Mouse (Mus musculus) gastrocnemius, postnatal 36 days (tissue): ENCODE data around the gene Gm9944. TPM values are rescaled to one million over a fixed set of nuclear protein-coding genes. Genes with fewer than 3 reads are reported as not detected.

Experiments
- DNase-seq, 2 experiments: peaks; one replicate each; pipeline ENCODE4 v3.0.0; 2022
- intact Hi-C: fragments of 180-260 bp; cut with DNase I; formaldehyde crosslinking; loops from one replicate; pipeline ENCODE4 v1.15.1; 2025
- long read RNA-seq, 2 experiments: library from polyadenylated mRNA; stranded (forward); transcript quantifications; one replicate each; pipeline ENCODE4 v2.0.0; 2021
- total RNA-seq, 2 experiments: library from RNA; stranded (reverse); gene quantifications; 2 replicates each; pipeline ENCODE4 v1.2.3; 2021

The Gm9944 gene
- not detected for total RNA-seq
- long read RNA-seq, experiment 1 = 0 reads
- long read RNA-seq, experiment 2 = 0 reads

DNA sequence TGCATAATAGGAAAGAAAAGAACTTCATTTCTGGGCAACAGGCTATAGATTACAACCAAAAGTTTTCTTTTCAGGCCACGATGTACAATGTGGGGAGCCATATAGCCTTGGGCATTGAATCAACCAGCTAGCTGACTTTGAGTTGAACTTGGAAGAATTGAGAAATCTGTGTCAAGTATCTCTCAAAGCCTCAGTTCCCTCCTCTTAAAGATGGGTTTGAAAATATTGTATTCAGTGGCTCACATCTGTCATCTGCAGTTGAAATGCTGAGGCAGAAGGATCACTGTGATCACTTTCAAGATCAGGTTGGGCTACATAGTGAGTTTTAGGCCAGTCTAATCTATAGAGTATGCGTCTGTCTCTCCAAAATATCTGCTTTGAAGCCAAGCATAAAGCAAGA lies at the start of gene Gm9944:
Gm9944 (minus strand) TSS at position 101 of the 400 bp plus-strand sequence.
- DNase-seq = no peak
- intact Hi-C loops = no loop called here

- intact Hi-C loops = no loop called here
These were observed 40.2 kb upstream of the Gm9944 start for GRCm38 (mm10) chr4:144493331-144493730.

GRCm38 (mm10) chr4:144468091-144468490 lies 15.0 kb upstream of the Gm9944 start:
- intact Hi-C loops = no loop called here
- no peak for DNase-seq

More at GRCm38 (mm10) chr4:144493331-144493730, 40.2 kb upstream of the Gm9944 start:
- no peak for DNase-seq

DNA sequence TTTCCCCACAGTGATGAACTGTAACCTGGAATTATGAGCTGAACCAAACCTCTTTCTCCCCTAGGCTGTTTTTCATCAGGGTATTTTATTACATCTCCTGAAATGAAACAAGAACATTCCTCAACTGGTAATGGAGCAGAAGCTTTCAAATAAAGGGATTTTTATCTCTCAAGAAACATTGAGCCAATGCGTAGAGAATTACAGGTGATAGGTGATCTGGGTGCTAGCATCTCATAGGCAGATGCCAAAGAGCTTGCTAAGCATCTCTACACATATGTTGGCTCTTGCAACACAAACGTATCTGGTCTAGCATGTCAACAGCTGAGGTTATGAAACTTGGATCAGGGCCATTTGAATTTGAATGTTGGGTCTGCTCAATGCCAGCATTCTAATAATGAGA lies 12.1 kb upstream of the Gm9944 start:
- intact Hi-C loops = no loop called here
- no peak for DNase-seq

DNA sequence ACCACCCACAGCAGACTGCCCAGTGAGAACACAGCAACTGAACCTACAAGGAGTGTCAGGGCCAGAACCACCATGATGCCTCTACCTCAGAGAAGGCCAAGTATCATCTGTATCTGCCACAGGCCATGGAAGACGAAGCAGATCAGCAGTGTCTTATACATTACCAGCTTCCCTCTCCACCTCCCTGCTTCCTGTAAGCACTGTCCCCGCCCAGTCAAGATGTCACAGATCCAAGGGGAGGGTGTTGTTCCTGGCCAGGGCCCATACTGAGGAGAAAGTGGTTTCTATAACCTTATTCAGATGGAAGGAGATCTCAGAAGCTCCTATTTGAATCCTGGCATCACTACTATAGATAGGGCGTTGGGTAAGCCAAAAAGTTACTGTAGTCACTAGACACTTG lies 10.5 kb upstream of the Gm9944 start, which contains the start of gene Aadacl3:
Aadacl3 (minus strand) TSS at position 101 of the 400 bp plus-strand sequence.
- no peak for DNase-seq
- intact Hi-C loops = no loop called here

GRCm38 (mm10) chr4:144448546-144448945 lies 4.6 kb downstream of the Gm9944 start:
- intact Hi-C loops = no loop called here

GRCm38 (mm10) chr4:144441582-144441981 lies 11.5 kb downstream of the Gm9944 start:
- no peak for DNase-seq
- intact Hi-C loops = no loop called here

More at GRCm38 (mm10) chr4:144448546-144448945, 4.6 kb downstream of the Gm9944 start:
- DNase-seq = no peak

DNA sequence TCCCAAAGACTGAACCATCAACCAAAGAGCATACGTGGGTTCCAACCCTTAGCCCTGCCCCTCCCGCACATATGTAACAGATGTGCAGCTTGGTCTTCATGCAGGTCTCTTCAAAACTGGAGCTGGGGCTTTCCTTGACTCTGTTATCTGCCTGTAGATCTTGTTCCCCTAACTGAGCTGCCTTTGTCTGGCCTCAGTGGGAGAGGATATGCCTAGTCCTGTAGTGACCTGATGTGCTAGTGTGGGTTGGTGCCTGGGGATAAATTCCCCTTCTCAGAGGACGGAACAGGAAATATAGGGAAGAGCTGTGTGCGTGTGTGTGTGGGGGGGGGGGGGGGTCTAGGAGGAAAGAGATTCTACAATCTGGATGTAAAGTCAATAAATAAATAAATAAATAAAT lies 12.0 kb downstream of the Gm9944 start:
- intact Hi-C loops = no loop called here
- no peak for DNase-seq

DNA sequence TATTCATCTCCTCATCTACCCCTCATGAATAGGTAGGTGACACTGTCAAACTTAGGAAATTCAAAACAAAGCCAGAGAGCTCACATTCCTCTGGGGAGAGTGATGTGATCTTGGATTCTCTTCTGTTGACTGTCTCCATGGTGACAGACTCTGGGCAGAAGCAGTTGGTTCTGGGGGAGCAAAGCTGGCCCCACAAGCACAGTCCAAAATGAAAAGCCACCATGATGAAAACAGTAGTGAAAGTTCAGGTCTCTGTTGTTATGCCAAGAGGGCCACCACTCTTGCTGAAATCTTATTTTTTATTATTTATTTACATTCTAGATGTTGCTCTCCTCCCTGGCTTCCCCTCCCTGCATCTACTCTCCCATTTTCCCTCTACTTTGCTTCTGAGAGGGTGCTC lies 14.4 kb downstream of the Gm9944 start, which contains the start of gene 1700012P22Rik:
1700012P22Rik (minus strand) TSS at position 101 of the 400 bp plus-strand sequence.
- intact Hi-C loops = no loop called here
- no peak for DNase-seq

GRCm38 (mm10) chr4:144433216-144433615 lies 19.9 kb downstream of the Gm9944 start:
- intact Hi-C loops = no loop called here
- no peak for DNase-seq

DNA sequence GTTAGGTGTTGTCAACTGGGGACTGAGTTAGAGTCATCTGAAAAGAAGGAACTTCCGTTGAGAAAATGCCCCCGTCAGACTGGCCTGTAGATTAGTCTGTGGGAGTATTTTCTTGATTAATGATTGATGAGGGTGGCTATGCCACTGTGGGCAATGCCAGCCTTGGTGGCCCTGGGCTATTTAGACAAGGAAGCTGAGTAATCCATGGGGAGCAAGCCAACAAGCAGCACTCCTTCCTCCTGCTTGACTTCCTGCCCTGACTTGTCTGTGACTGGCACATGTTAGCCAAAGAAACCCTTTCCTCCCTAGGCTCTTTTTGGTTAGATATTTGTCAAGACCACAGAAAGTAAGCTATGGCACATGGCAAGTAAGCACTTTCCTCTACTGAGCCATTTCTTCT lies 22.4 kb downstream of the Gm9944 start:
- intact Hi-C loops = no loop called here
- DNase-seq = no peak

GRCm38 (mm10) chr4:144428868-144429267 lies 24.2 kb downstream of the Gm9944 start:
- intact Hi-C loops = no loop called here
- no peak for DNase-seq

GRCm38 (mm10) chr4:144424590-144424989 lies 28.5 kb downstream of the Gm9944 start:
- intact Hi-C loops = no loop called here

GRCm38 (mm10) chr4:144420644-144421043 lies 32.5 kb downstream of the Gm9944 start:
- intact Hi-C loops = no loop called here
- no peak for DNase-seq

More at GRCm38 (mm10) chr4:144424590-144424989, 28.5 kb downstream of the Gm9944 start:
- DNase-seq = no peak

DNA sequence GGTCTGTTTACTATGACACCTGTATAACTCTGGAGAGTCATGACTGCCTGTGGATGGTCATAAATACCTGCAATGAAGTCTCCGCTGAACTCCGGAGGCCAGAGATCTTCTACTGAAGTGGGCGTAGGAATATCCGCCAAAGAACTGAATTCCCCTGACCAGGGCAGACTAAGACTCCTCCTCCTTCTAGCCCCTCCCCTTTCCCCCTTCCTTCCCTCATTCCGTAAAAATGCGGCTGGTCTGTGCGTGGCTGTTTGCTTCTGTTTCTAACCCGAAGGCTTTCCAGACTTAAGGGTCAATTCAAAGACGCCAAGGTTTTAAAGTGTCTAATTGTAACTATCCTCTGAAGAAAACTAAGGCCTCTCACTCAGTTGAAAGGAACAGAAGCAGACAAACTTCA lies 44.8 kb downstream of the Gm9944 start, which contains the start of gene Pramef12:
Pramef12 (minus strand) TSS at position 175 of the 400 bp plus-strand sequence.
- intact Hi-C loops = no loop called here
- DNase-seq = no peak

DNA sequence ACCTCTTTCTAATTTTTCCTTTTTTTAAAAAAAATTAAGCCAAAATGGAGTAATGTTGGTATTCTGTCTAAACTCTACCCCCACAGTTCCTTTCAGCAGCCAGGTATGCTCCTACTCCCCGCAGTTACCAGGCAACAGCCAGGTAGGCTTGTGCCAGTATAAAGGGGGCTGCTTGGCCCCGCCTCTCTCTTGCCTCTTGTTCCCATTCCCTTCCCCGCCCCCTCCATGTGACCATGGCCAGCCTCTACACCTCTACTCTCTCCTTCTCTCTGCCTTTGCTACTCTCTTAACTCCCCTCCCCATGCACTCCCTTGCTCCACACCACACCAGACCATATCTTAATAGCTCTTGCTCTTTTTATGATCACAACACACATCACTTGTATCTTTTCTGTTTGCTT lies 46.9 kb downstream of the Gm9944 start:
- intact Hi-C loops = no loop called here
- no peak for DNase-seq

- intact Hi-C loops = no loop called here
- DNase-seq = peak in 1 of 2 experiments; percentile 6
These were observed 48.5 kb downstream of the Gm9944 start for GRCm38 (mm10) chr4:144404456-144405086.

Other genes with a start within 250 kb of the Gm9944 start
- not detected for gene C87977, start 240.0 kb downstream of the Gm9944 start, total RNA-seq
- gene Pramel5, start 172.8 kb downstream of the Gm9944 start, total RNA-seq = not detected
- gene Gm13128, start 123.1 kb downstream of the Gm9944 start, total RNA-seq = not detected
- gene Gm13119, start 95.4 kb downstream of the Gm9944 start, total RNA-seq = not detected
- not detected for gene Pramef20, start 75.4 kb downstream of the Gm9944 start, total RNA-seq
- gene Pramef12, start 44.9 kb downstream of the Gm9944 start, total RNA-seq = not detected
- not detected for gene 1700012P22Rik, start 14.5 kb downstream of the Gm9944 start, total RNA-seq
- gene Aadacl3, start 10.4 kb upstream of the Gm9944 start, total RNA-seq = not detected
- not detected for gene 9430007A20Rik, start 66.5 kb upstream of the Gm9944 start, total RNA-seq
- gene Gm13124, start 111.8 kb upstream of the Gm9944 start, total RNA-seq = not detected
- gene Aadacl4, start 160.4 kb upstream of the Gm9944 start, total RNA-seq = not detected
- not detected for gene Gm436, start 233.1 kb upstream of the Gm9944 start, total RNA-seq